9 mouse cellular contexts compared by ENCODE assay signal in genomic region chrX:99808375-99808774, GRCm38 (mm10). TPM values are rescaled to one million over a fixed set of nuclear protein-coding genes. Genes with fewer than 3 reads are reported as not detected.
A peak's percentile ranks its signal among the peaks of the same experiment; 100 is the strongest.
DNase-seq lines count a peak whose midpoint lies in the region; ATAC-seq and TF ChIP-seq lines count a peak whose summit lies in the region.
"Had no signal": no experiment of that assay in that cellular context is flagged by ENCODE, and none has a peak within 500 bp of the region (broad histone marks: within the 10 kb centered on the region; RNA-seq: fewer than 3 reads in every experiment).

No protein-coding gene starts in this region.

- ATAC-seq in midbrain, embryonic 13.5 days, result 0 out of 2 replicates have a peak, but pooled peaks have one; percentile 40
- ATAC-seq in midbrain, embryonic 11.5 days (ENCODE audit: low FRiP score), result no peak
- ATAC-seq in granulocyte monocyte progenitor cell, adult 5-6 weeks (replicated peaks; ENCODE audit: poor library complexity, severe bottlenecking), result no peak

- no peaks in the 10 kb centered on the region for H3K4me1 ChIP-seq in heart, adult 2 months (ENCODE audit: control insufficient read depth, insufficient read depth, low read length)
- H3K4me1 ChIP-seq in midbrain, embryonic 13.5 days (replicated peaks), result no peaks in the 10 kb centered on the region
- H3K4me1 ChIP-seq in midbrain, embryonic 11.5 days (ENCODE audit: control insufficient read depth, insufficient read depth, low read length), result no peaks in the 10 kb centered on the region
- H3K4me1 ChIP-seq in limb, embryonic 10.5 days, result no peaks in the 10 kb centered on the region

- WGBS in heart, adult 2 months, result 15% methylated on average over 1 of the region's 1 CpGs
- WGBS in midbrain, embryonic 13.5 days, result 46% methylated on average over 1 of the region's 1 CpGs
- 58% methylated on average over 1 of the region's 1 CpGs for WGBS in midbrain, embryonic 11.5 days
- WGBS in limb, embryonic 10.5 days, result 57% methylated on average over 1 of the region's 1 CpGs

- no peak for TF ChIP-seq EP300 in heart, adult 2 months (IDR thresholded peaks at IDR 0.05; ENCODE audit: insufficient read depth, low read depth, low read length)

- H3K36me3 ChIP-seq in heart, adult 2 months (ENCODE audit: control insufficient read depth, insufficient read depth, low read length), result no peaks in the 10 kb centered on the region
- no peaks in the 10 kb centered on the region for H3K36me3 ChIP-seq in midbrain, embryonic 13.5 days
- no peaks in the 10 kb centered on the region for H3K36me3 ChIP-seq in midbrain, embryonic 11.5 days (ENCODE audit: control insufficient read depth, insufficient read depth, low read length)
- no peaks in the 10 kb centered on the region for H3K36me3 ChIP-seq in limb, embryonic 10.5 days

- H3K9ac ChIP-seq in heart, adult 2 months (ENCODE audit: low read depth, low read length), result no peak overlapping the region
- H3K9ac ChIP-seq in midbrain, embryonic 13.5 days (replicated peaks), result no peak overlapping the region
- H3K9ac ChIP-seq in midbrain, embryonic 11.5 days (ENCODE audit: low read length), result no peak overlapping the region

- H3K79me2 ChIP-seq in heart, adult 2 months (replicated peaks; ENCODE audit: control insufficient read depth, insufficient read depth, low read length), result no peaks in the 10 kb centered on the region

- peak; percentile 57 for TF ChIP-seq CTCF in heart, adult 2 months (IDR thresholded peaks at IDR 0.05)

- no peaks in the 10 kb centered on the region for H3K27me3 ChIP-seq in heart, adult 2 months (ENCODE audit: control insufficient read depth, insufficient read depth, low read length)
- H3K27me3 ChIP-seq in midbrain, embryonic 13.5 days, result peaks cover 5% of the 10 kb centered on the region; the same call in 1 of the 2 replicates
- H3K27me3 ChIP-seq in midbrain, embryonic 11.5 days (ENCODE audit: control insufficient read depth, insufficient read depth, low read length), result no peaks in the 10 kb centered on the region; the same call in none of the 2 replicates
- H3K27me3 ChIP-seq in limb, embryonic 10.5 days (ENCODE audit: low read depth, poor library complexity, severe bottlenecking), result peaks cover 88% of the 10 kb centered on the region

- intact Hi-C loops in heart, adult 2 months (cut with DNase I), result loop anchor here (1.0 kb wide), 1 partner anchor 672 kb away; no protein-coding TSS in a partner anchor
- intact Hi-C loops in heart, postnatal 25 days (cut with DNase I), result loop anchor here (1.0 kb wide), 1 partner anchor 672 kb away; no protein-coding TSS in a partner anchor

- TF ChIP-seq POLR2A in heart, adult 2 months (IDR thresholded peaks at IDR 0.05; ENCODE audit: insufficient read depth, low read depth, low read length), result no peak

- no peak overlapping the region for H3K4me3 ChIP-seq in heart, adult 2 months
- no peak overlapping the region for H3K4me3 ChIP-seq in midbrain, embryonic 13.5 days (replicated peaks)
- H3K4me3 ChIP-seq in midbrain, embryonic 11.5 days (ENCODE audit: low read depth, low read length), result no peak overlapping the region
- H3K4me3 ChIP-seq in limb, embryonic 10.5 days, result no peak overlapping the region

- no peak overlapping the region for H3K4me2 ChIP-seq in midbrain, embryonic 13.5 days (replicated peaks)
- H3K4me2 ChIP-seq in midbrain, embryonic 11.5 days, result no peak overlapping the region

- no peaks in the 10 kb centered on the region for H3K9me3 ChIP-seq in midbrain, embryonic 13.5 days
- no peaks in the 10 kb centered on the region for H3K9me3 ChIP-seq in midbrain, embryonic 11.5 days (ENCODE audit: control insufficient read depth, low read length)
- no peaks in the 10 kb centered on the region for H3K9me3 ChIP-seq in limb, embryonic 10.5 days (replicated peaks)

- no peak overlapping the region for H3K27ac ChIP-seq in heart, adult 2 months
- no peak overlapping the region for H3K27ac ChIP-seq in midbrain, embryonic 13.5 days
- H3K27ac ChIP-seq in midbrain, embryonic 11.5 days (ENCODE audit: low read depth, low read length), result no peak overlapping the region
- no peak overlapping the region for H3K27ac ChIP-seq in limb, embryonic 10.5 days

- DNase-seq in heart, adult 2 months, result no peak
- no peak for DNase-seq in heart, postnatal 25 days (ENCODE audit: low spot score)
- no peak for DNase-seq in midbrain, embryonic 11.5 days (ENCODE audit: low spot score, missing footprints)
- DNase-seq in cerebellum, postnatal 10 days, result peak; percentile 76 to 77
- peak; percentile 31 for DNase-seq in limb, embryonic 10.5 days (ENCODE audit: low spot score)
- no peak for DNase-seq in ovary, postnatal 14 days (ENCODE audit: low spot score)

RNA-seq across cellular contexts. Expression of gene Tmem28, which starts 12.4 kb away (rescaled TPM):
- not detected for total RNA-seq in heart, adult 2 months (2021)
- 0.06 TPM in 1 of 2 replicates, not detected in the other for polyA plus RNA-seq in heart, adult 2 months (2012; rRNA removed)
- not detected for total RNA-seq in heart, postnatal 25 days (2021)
- polyA plus RNA-seq in midbrain, embryonic 13.5 days (2015; fragmentation: Nextera tagmentation; extraction: Ambion mirVana), result 1.4 and 1.7 TPM in 2 replicates
- 0.87 and 0.90 TPM in 2 replicates for polyA plus RNA-seq in midbrain, embryonic 11.5 days (2014; fragmentation: Nextera tagmentation; extraction: Ambion mirVana)
- polyA plus RNA-seq in limb, embryonic 10.5 days (2016; fragmentation: Nextera tagmentation; extraction: Ambion mirVana), result 0.13 and 0.14 TPM in 2 replicates
- total RNA-seq in granulocyte monocyte progenitor cell, adult 5-6 weeks (2014; fragmentation: Nextera tagmentation), result not detected in 2 replicates
- total RNA-seq in granulocyte monocyte progenitor cell, adult 5-6 weeks (2017), result not detected in 2 replicates
- polyA plus RNA-seq: liver, embryonic 16.5 days had no signal

Comparison
In these comparisons a context has a peak if more than half of its experiments do, and no peak if none do; other contexts are left out.
1. DNase-seq: peak in cerebellum, postnatal 10 days (2 of 2) and limb, embryonic 10.5 days (single experiment); none in heart, adult 2 months (0 of 2), heart, postnatal 25 days (single experiment), midbrain, embryonic 11.5 days (single experiment) and ovary, postnatal 14 days (single experiment).